Mouse (Mus musculus): ENCODE data around the gene Pnck.

The Pnck gene

GRCm38 (mm10) chrX:73639255-73639675 lies 20.7 kb downstream of the Pnck start, which contains the start of gene Dusp9:
Dusp9 (plus strand) TSS chrX:73639419.
- DNase-seq: peak; percentile 77

- DNase-seq: peak; percentile 29
Measured at GRCm38 (mm10) chrX:73637415-73637814, 22.5 kb downstream of the Pnck start.

- DNase-seq: peak; percentile 43
Measured at GRCm38 (mm10) chrX:73635425-73635824, 24.5 kb downstream of the Pnck start.

- no peak for DNase-seq
Measured at GRCm38 (mm10) chrX:73626981-73627380, 32.9 kb downstream of the Pnck start.

GRCm38 (mm10) chrX:73619890-73620289 lies 40.0 kb downstream of the Pnck start:
- DNase-seq: no peak

GRCm38 (mm10) chrX:73619401-73619800 lies 40.5 kb downstream of the Pnck start:
- DNase-seq: no peak

GRCm38 (mm10) chrX:73615876-73616275 lies 44.0 kb downstream of the Pnck start:
- no peak for DNase-seq

- DNase-seq: no peak
Measured at GRCm38 (mm10) chrX:73613665-73614064, 46.3 kb downstream of the Pnck start.
